Mouse (Mus musculus) kidney, adult 2 months (tissue): Measurements from ENCODE around the gene Apoc2.

ENCODE experiments used
- CTCF ChIP-seq: fragments of 200-500 bp; conservative IDR thresholded peaks from 2 replicates; pipeline ENCODE4 v1.5.1; 2011; ENCODE audit warnings: low read depth, mild to moderate bottlenecking, control low read depth, low read length, moderate library complexity, mixed read lengths; ENCODE audit not compliant: insufficient read depth, insufficient read length
- POLR2A ChIP-seq: fragments of 200-500 bp; IDR thresholded peaks from one replicate; pipeline ENCODE4 v1.6.1; 2011; ENCODE audit warnings: low read depth, low read length, control low read depth

GRCm38 (mm10) chr7:19691434-19691833 is 13.7 kb upstream of the Apoc2 start:
- TF ChIP-seq CTCF (no peak), POLR2A (no peak)
